Mouse (Mus musculus): ENCODE data around the gene Yes1. TPM values are rescaled to one million over a fixed set of nuclear protein-coding genes. Genes with fewer than 3 reads are reported as not detected.

Gene Yes1
- polyA plus RNA-seq, 1 experiment = 2.5 TPM

- Histone ChIP-seq H3K79me3 (ENCODE audit: low read depth) (peaks cover 8% of the 10 kb centered on the region), H3K4me3 (ENCODE audit: insufficient read depth, poor library complexity, severe bottlenecking) (no peak overlapping the region), H3K27me3 (ENCODE audit: control insufficient read depth, insufficient read depth, insufficient read length) (no peaks in the 10 kb centered on the region), H3ac (ENCODE audit: control insufficient read depth, insufficient read length, low read depth) (no peak overlapping the region), H3K36me3 (ENCODE audit: control insufficient read depth, insufficient read depth) (no peaks in the 10 kb centered on the region), H3K79me2 (ENCODE audit: control insufficient read depth, insufficient read depth) (peaks cover 11% of the 10 kb centered on the region)
- TF ChIP-seq MAX (IDR thresholded peaks at IDR 0.05) = no peak
- no peak for TF ChIP-seq MYOD1 (IDR thresholded peaks at IDR 0.05; ENCODE audit: control insufficient read depth, insufficient read length, low read depth)
- TF ChIP-seq CTCF (IDR thresholded peaks at IDR 0.05; ENCODE audit: control insufficient read depth, insufficient read depth, insufficient read length) = no peak
- TF ChIP-seq CEBPB (IDR thresholded peaks at IDR 0.05; ENCODE audit: low read depth) = no peak
- no peak for TF ChIP-seq MYOG (IDR thresholded peaks at IDR 0.05; ENCODE audit: control insufficient read depth, extremely low read depth, insufficient read length)
- TF ChIP-seq FOSL1 (IDR thresholded peaks at IDR 0.05; ENCODE audit: insufficient read depth, low read length, poor library complexity, severe bottlenecking) = no peak
- no peak for TF ChIP-seq USF1 (IDR thresholded peaks at IDR 0.05; ENCODE audit: low read depth)
Measured at GRCm38 (mm10) chr5:32624777-32625176, 13.8 kb downstream of the Yes1 start.

GRCm38 (mm10) chr5:32633185-32633584 lies 22.2 kb downstream of the Yes1 start:
- H3ac ChIP-seq (ENCODE audit: control insufficient read depth, insufficient read length, low read depth) = no peak overlapping the region

GRCm38 (mm10) chr5:32657386-32657785 lies 46.4 kb downstream of the Yes1 start:
- peaks cover 9% of the 10 kb centered on the region for H3K36me3 ChIP-seq (ENCODE audit: control insufficient read depth, insufficient read depth)
- no peaks in the 10 kb centered on the region for H3K79me2 ChIP-seq (ENCODE audit: control insufficient read depth, insufficient read depth)
- no peaks in the 10 kb centered on the region for H3K27me3 ChIP-seq (ENCODE audit: control insufficient read depth, insufficient read depth, insufficient read length)
- H3ac ChIP-seq (ENCODE audit: control insufficient read depth, insufficient read length, low read depth) = no peak overlapping the region
- no peaks in the 10 kb centered on the region for H3K79me3 ChIP-seq (ENCODE audit: low read depth)
- no peak overlapping the region for H3K4me3 ChIP-seq (ENCODE audit: insufficient read depth, poor library complexity, severe bottlenecking)
- TF ChIP-seq MYOD1 (IDR thresholded peaks at IDR 0.05; ENCODE audit: control insufficient read depth, insufficient read length, low read depth) = no peak
- TF ChIP-seq MAX (IDR thresholded peaks at IDR 0.05) = no peak
- TF ChIP-seq USF1 (IDR thresholded peaks at IDR 0.05; ENCODE audit: low read depth) = no peak
- TF ChIP-seq CEBPB (IDR thresholded peaks at IDR 0.05; ENCODE audit: low read depth) = no peak
- no peak for TF ChIP-seq FOSL1 (IDR thresholded peaks at IDR 0.05; ENCODE audit: insufficient read depth, low read length, poor library complexity, severe bottlenecking)
- no peak for TF ChIP-seq CTCF (IDR thresholded peaks at IDR 0.05; ENCODE audit: control insufficient read depth, insufficient read depth, insufficient read length)
- no peak for TF ChIP-seq MYOG (IDR thresholded peaks at IDR 0.05; ENCODE audit: control insufficient read depth, extremely low read depth, insufficient read length)

More at GRCm38 (mm10) chr5:32633185-32633584, 22.2 kb downstream of the Yes1 start:
- Histone ChIP-seq H3K79me3 (ENCODE audit: low read depth) (peaks cover 2% of the 10 kb centered on the region), H3K27me3 (ENCODE audit: control insufficient read depth, insufficient read depth, insufficient read length) (no peaks in the 10 kb centered on the region), H3K79me2 (ENCODE audit: control insufficient read depth, insufficient read depth) (no peaks in the 10 kb centered on the region), H3K4me3 (ENCODE audit: insufficient read depth, poor library complexity, severe bottlenecking) (no peak overlapping the region), H3K36me3 (ENCODE audit: control insufficient read depth, insufficient read depth) (no peaks in the 10 kb centered on the region)
- no peak for TF ChIP-seq MYOG (IDR thresholded peaks at IDR 0.05; ENCODE audit: control insufficient read depth, extremely low read depth, insufficient read length)

- no peaks in the 10 kb centered on the region for H3K79me3 ChIP-seq (ENCODE audit: low read depth)
- no peaks in the 10 kb centered on the region for H3K79me2 ChIP-seq (ENCODE audit: control insufficient read depth, insufficient read depth)
- H3K27me3 ChIP-seq (ENCODE audit: control insufficient read depth, insufficient read depth, insufficient read length) = no peaks in the 10 kb centered on the region
- no peak overlapping the region for H3K4me3 ChIP-seq (ENCODE audit: insufficient read depth, poor library complexity, severe bottlenecking)
- TF ChIP-seq MYOD1 (IDR thresholded peaks at IDR 0.05; ENCODE audit: control insufficient read depth, insufficient read length, low read depth) (no peak), CTCF (IDR thresholded peaks at IDR 0.05; ENCODE audit: control insufficient read depth, insufficient read depth, insufficient read length) (no peak), USF1 (IDR thresholded peaks at IDR 0.05; ENCODE audit: low read depth) (no peak), CEBPB (IDR thresholded peaks at IDR 0.05; ENCODE audit: low read depth) (no peak), MYOG (IDR thresholded peaks at IDR 0.05; ENCODE audit: control insufficient read depth, extremely low read depth, insufficient read length) (no peak), MAX (IDR thresholded peaks at IDR 0.05) (no peak), FOSL1 (IDR thresholded peaks at IDR 0.05; ENCODE audit: insufficient read depth, low read length, poor library complexity, severe bottlenecking) (no peak)
- no peak overlapping the region for H3ac ChIP-seq (ENCODE audit: control insufficient read depth, insufficient read length, low read depth)
- H3K36me3 ChIP-seq (ENCODE audit: control insufficient read depth, insufficient read depth) = peaks cover 6% of the 10 kb centered on the region
Measured at GRCm38 (mm10) chr5:32682475-32682874, 71.5 kb downstream of the Yes1 start.

GRCm38 (mm10) chr5:32693411-32693810 lies 82.4 kb downstream of the Yes1 start:
- Histone ChIP-seq H3K4me3 (ENCODE audit: insufficient read depth, poor library complexity, severe bottlenecking) (no peak overlapping the region), H3K36me3 (ENCODE audit: control insufficient read depth, insufficient read depth) (no peaks in the 10 kb centered on the region), H3K27me3 (ENCODE audit: control insufficient read depth, insufficient read depth, insufficient read length) (no peaks in the 10 kb centered on the region), H3ac (ENCODE audit: control insufficient read depth, insufficient read length, low read depth) (no peak overlapping the region), H3K79me3 (ENCODE audit: low read depth) (no peaks in the 10 kb centered on the region), H3K79me2 (ENCODE audit: control insufficient read depth, insufficient read depth) (no peaks in the 10 kb centered on the region)
- TF ChIP-seq MYOD1 (IDR thresholded peaks at IDR 0.05; ENCODE audit: control insufficient read depth, insufficient read length, low read depth) (no peak), USF1 (IDR thresholded peaks at IDR 0.05; ENCODE audit: low read depth) (no peak), CEBPB (IDR thresholded peaks at IDR 0.05; ENCODE audit: low read depth) (no peak), MYOG (IDR thresholded peaks at IDR 0.05; ENCODE audit: control insufficient read depth, extremely low read depth, insufficient read length) (no peak), FOSL1 (IDR thresholded peaks at IDR 0.05; ENCODE audit: insufficient read depth, low read length, poor library complexity, severe bottlenecking) (no peak), MAX (IDR thresholded peaks at IDR 0.05) (no peak), CTCF (IDR thresholded peaks at IDR 0.05; ENCODE audit: control insufficient read depth, insufficient read depth, insufficient read length) (no peak)

- no peak for TF ChIP-seq FOSL1 (IDR thresholded peaks at IDR 0.05; ENCODE audit: insufficient read depth, low read length, poor library complexity, severe bottlenecking)
Measured at GRCm38 (mm10) chr5:32697208-32697867, 86.4 kb downstream of the Yes1 start.

More at GRCm38 (mm10) chr5:32697208-32697867, 86.4 kb downstream of the Yes1 start:
- no peaks in the 10 kb centered on the region for H3K79me2 ChIP-seq (ENCODE audit: control insufficient read depth, insufficient read depth)
- H3ac ChIP-seq (ENCODE audit: control insufficient read depth, insufficient read length, low read depth) = no peak overlapping the region
- no peaks in the 10 kb centered on the region for H3K36me3 ChIP-seq (ENCODE audit: control insufficient read depth, insufficient read depth)
- no peaks in the 10 kb centered on the region for H3K79me3 ChIP-seq (ENCODE audit: low read depth)
- no peaks in the 10 kb centered on the region for H3K27me3 ChIP-seq (ENCODE audit: control insufficient read depth, insufficient read depth, insufficient read length)
- H3K4me3 ChIP-seq (ENCODE audit: insufficient read depth, poor library complexity, severe bottlenecking) = no peak overlapping the region

Measured in C2C12 (cell line).